Mouse (Mus musculus): ENCODE results near the gene Itpr1.
"Not testable (repeated sequence)": the region's sequence is repeated elsewhere in the genome, so short reads cannot be mapped to it uniquely, and the experiment has no call there.

Gene Itpr1

GRCm38 (mm10) chr6:108540441-108540840, 327.5 kb downstream of the Itpr1 start:
- DNase-seq (ENCODE audit: low read depth, low spot score) = no peak

- no peak for DNase-seq (ENCODE audit: low read depth, low spot score)
Measured at GRCm38 (mm10) chr6:108544917-108545316, 332.0 kb downstream of the Itpr1 start.

- DNase-seq (ENCODE audit: low read depth, low spot score) = no peak
Measured at GRCm38 (mm10) chr6:108545464-108545863, 332.6 kb downstream of the Itpr1 start.

GRCm38 (mm10) chr6:108548413-108548812, 335.5 kb downstream of the Itpr1 start:
- no peak for DNase-seq (ENCODE audit: low read depth, low spot score)

- no peak for DNase-seq (ENCODE audit: low read depth, low spot score)
Measured at GRCm38 (mm10) chr6:108549495-108549935, 336.6 kb downstream of the Itpr1 start.

GRCm38 (mm10) chr6:108551725-108552620, 339.1 kb downstream of the Itpr1 start:
- no peak for DNase-seq (ENCODE audit: low read depth, low spot score)

- no peak for DNase-seq (ENCODE audit: low read depth, low spot score)
Measured at GRCm38 (mm10) chr6:108553013-108553412, 340.1 kb downstream of the Itpr1 start.

- DNase-seq (ENCODE audit: low read depth, low spot score) = no peak
Measured at GRCm38 (mm10) chr6:108553536-108553935, 340.6 kb downstream of the Itpr1 start.

- no peak for DNase-seq (ENCODE audit: low read depth, low spot score)
Measured at GRCm38 (mm10) chr6:108554389-108554788, 341.5 kb downstream of the Itpr1 start.

GRCm38 (mm10) chr6:108554878-108555277, 342.0 kb downstream of the Itpr1 start:
- no peak for DNase-seq (ENCODE audit: low read depth, low spot score)

GRCm38 (mm10) chr6:108557576-108558322, 344.9 kb downstream of the Itpr1 start:
- peak; percentile 66 for DNase-seq (ENCODE audit: low read depth, low spot score)

- not testable (repeated sequence) for DNase-seq (ENCODE audit: low read depth, low spot score)
Measured at GRCm38 (mm10) chr6:108559226-108559625, 346.3 kb downstream of the Itpr1 start.

GRCm38 (mm10) chr6:108562971-108563370, 350.1 kb downstream of the Itpr1 start:
- no peak for DNase-seq (ENCODE audit: low read depth, low spot score)

GRCm38 (mm10) chr6:108565447-108565846, 352.6 kb downstream of the Itpr1 start:
- DNase-seq (ENCODE audit: low read depth, low spot score) = peak; percentile 69

- no peak for DNase-seq (ENCODE audit: low read depth, low spot score)
Measured at GRCm38 (mm10) chr6:108566549-108566948, 353.7 kb downstream of the Itpr1 start.

- DNase-seq (ENCODE audit: low read depth, low spot score) = peak; percentile 67
Measured at GRCm38 (mm10) chr6:108569460-108570187, 356.7 kb downstream of the Itpr1 start.

- DNase-seq (ENCODE audit: low read depth, low spot score) = peak; percentile 71
Measured at GRCm38 (mm10) chr6:108570351-108571041, 357.6 kb downstream of the Itpr1 start.

- DNase-seq (ENCODE audit: low read depth, low spot score) = peak; percentile 94
Measured at GRCm38 (mm10) chr6:108571042-108571590, 358.2 kb downstream of the Itpr1 start.

GRCm38 (mm10) chr6:108572646-108573045, 359.8 kb downstream of the Itpr1 start:
- DNase-seq (ENCODE audit: low read depth, low spot score) = no peak

GRCm38 (mm10) chr6:108577056-108577455, 364.2 kb downstream of the Itpr1 start:
- DNase-seq (ENCODE audit: low read depth, low spot score) = no peak

GRCm38 (mm10) chr6:108588426-108588825, 375.5 kb downstream of the Itpr1 start:
- no peak for DNase-seq (ENCODE audit: low read depth, low spot score)
